Mouse (Mus musculus) cerebellum, adult 2 months (tissue): ENCODE results near the gene Slc12a9.

Source experiments
- CTCF ChIP-seq: fragments of 200-500 bp; IDR thresholded peaks from 2 replicates; pipeline ENCODE4 v1.5.1; 2011; ENCODE audit warnings: low read depth, mild to moderate bottlenecking, control low read depth, low read length, moderate library complexity, borderline replicate concordance; ENCODE audit not compliant: insufficient read depth
- POLR2A ChIP-seq: fragments of 200-500 bp; IDR thresholded peaks from 2 replicates; pipeline ENCODE4 v1.6.1; 2011; ENCODE audit warnings: low read length, control low read depth, borderline replicate concordance; ENCODE audit not compliant: insufficient read depth

DNA sequence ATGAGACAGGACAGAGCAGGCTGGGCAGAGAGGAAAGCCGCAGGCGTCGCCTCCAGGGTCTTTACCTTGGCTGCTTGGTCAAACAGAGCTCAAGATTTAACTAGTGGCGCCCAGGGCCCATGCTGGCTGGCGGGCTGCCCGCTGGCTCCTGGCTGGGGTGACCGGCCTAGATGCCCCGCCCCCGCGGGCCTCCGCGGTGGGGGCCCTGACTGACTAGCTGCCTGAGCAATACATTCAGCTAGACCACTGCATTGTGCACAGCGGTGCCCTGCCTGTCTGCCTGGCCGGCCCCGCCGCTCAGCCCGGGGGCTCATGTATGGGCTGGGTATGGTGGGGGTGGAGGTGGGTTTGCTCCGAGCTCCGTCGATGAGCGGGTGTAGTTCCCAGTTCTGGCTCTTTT lies 32.1 kb downstream of the Slc12a9 start:
- no peak for TF ChIP-seq CTCF
- TF ChIP-seq POLR2A: no peak
